Mouse (Mus musculus): ENCODE data around the gene Zfp689. TPM values are rescaled to one million over a fixed set of nuclear protein-coding genes. Genes with fewer than 3 reads are reported as not detected.

The Zfp689 gene
- total RNA-seq, 1 experiment: 3.5 TPM

DNA sequence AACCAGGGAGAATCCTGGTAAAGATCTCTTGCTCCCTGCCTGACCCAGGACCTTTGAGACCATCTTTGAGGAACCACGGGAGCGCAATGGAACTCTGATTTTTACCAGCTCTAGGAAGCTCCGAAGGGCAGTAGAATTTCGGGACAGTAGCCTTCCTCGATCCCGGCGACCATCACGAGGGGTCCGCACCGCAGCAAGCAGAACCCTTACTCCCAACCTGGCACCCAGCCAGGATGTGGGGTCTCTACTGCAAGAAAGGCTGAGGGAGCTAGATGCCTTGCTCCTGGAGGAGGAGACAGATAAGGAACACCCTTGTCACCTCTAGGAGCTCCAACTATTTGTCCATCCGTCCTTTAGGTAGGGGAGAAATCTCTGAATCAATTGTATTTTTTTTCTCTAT lies 27.4 kb upstream of the Zfp689 start:
- Histone ChIP-seq H3K9me3 (ENCODE audit: control insufficient read depth, insufficient read depth, low read depth, low read length) (no peaks in the 10 kb centered on the region), H3K4me1 (ENCODE audit: control insufficient read depth in 2 of 2, insufficient read depth in 2 of 2, low read length in 2 of 2, poor library complexity in 1 of 2) (peaks cover 5 to 9% of the 10 kb centered on the region in 2 experiments; a peak in 1 of 4 replicates), H3K36me3 (ENCODE audit: control insufficient read depth, insufficient read depth, low read length, poor library complexity, severe bottlenecking) (peaks cover 27% of the 10 kb centered on the region), H3K4me3 (ENCODE audit: insufficient read depth in 1 of 2, low read depth in 1 of 2, low read length in 2 of 2, poor library complexity in 1 of 2, severe bottlenecking in 1 of 2) (no peak overlapping the region), H3K9ac (ENCODE audit: insufficient read depth, low read depth, low read length, poor library complexity, severe bottlenecking) (no peak overlapping the region), H3K27ac (ENCODE audit: insufficient read depth, low read depth, low read length, poor library complexity, severe bottlenecking) (no peak overlapping the region)
- TF ChIP-seq CHD2 (IDR thresholded peaks at IDR 0.05; ENCODE audit: low read depth, low read length): no peak
- TF ChIP-seq MAFK (IDR thresholded peaks at IDR 0.05; ENCODE audit: insufficient read depth, low read depth, low read length): no peak
- TF ChIP-seq ZC3H11A (IDR thresholded peaks at IDR 0.05; ENCODE audit: borderline replicate concordance, low read depth, low read length): no peak
- TF ChIP-seq ZNF384 (IDR thresholded peaks at IDR 0.05; ENCODE audit: low read depth, low read length): no peak
- no peak for TF ChIP-seq HCFC1 (IDR thresholded peaks at IDR 0.05; ENCODE audit: borderline replicate concordance, insufficient read depth, low read length)
- in situ Hi-C loops (cut with MboI; ENCODE audit: low sequenced_read_pairs in 2 of 2, unreplicated experiment in 2 of 2): no loop called here
- no peak for DNase-seq (ENCODE audit: low read depth, low spot score)

DNA sequence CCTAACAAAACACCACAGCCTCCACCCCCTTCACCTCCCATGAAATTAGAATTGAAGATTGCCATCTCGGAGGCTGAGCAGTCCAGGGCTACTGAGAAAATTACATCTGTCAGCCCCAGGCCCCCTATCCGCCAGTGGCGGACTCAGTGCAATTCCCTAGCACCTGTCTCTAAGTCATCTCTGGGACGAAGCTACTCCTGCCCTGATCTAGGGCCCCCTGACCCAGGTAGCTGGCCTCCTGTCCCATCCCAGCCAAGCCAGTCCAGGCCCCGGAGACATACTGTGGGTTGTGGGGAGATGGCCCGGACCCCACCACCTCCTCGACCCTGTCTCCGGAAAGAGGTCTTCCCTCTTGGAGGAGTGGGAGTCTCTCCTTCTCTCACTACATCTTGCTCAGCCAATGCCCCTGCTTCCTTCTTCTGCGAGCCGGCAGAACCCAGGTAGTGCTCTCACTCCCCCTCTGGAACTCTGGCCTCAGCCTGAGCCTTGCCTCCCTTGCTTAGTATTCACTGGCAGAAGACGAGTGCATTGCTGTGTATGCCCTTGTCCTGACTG lies 26.3 kb upstream of the Zfp689 start:
- peaks cover 27% of the 10 kb centered on the region for H3K36me3 ChIP-seq (ENCODE audit: control insufficient read depth, insufficient read depth, low read length, poor library complexity, severe bottlenecking)
- no peak for DNase-seq (ENCODE audit: low read depth, low spot score)
- in situ Hi-C loops (cut with MboI; ENCODE audit: low sequenced_read_pairs in 2 of 2, unreplicated experiment in 2 of 2): no loop called here
- H3K9me3 ChIP-seq (ENCODE audit: control insufficient read depth, insufficient read depth, low read depth, low read length): no peaks in the 10 kb centered on the region
- H3K9ac ChIP-seq (ENCODE audit: insufficient read depth, low read depth, low read length, poor library complexity, severe bottlenecking): no peak overlapping the region
- no peak overlapping the region for H3K27ac ChIP-seq (ENCODE audit: insufficient read depth, low read depth, low read length, poor library complexity, severe bottlenecking)
- H3K4me1 ChIP-seq (ENCODE audit: control insufficient read depth in 2 of 2, insufficient read depth in 2 of 2, low read length in 2 of 2, poor library complexity in 1 of 2): peaks cover 2 to 8% of the 10 kb centered on the region in 2 experiments; a peak in 1 of 4 replicates
- H3K4me3 ChIP-seq (ENCODE audit: insufficient read depth in 1 of 2, low read depth in 1 of 2, low read length in 2 of 2, poor library complexity in 1 of 2, severe bottlenecking in 1 of 2): no peak overlapping the region
- no peak for TF ChIP-seq ZC3H11A (IDR thresholded peaks at IDR 0.05; ENCODE audit: borderline replicate concordance, low read depth, low read length)
- TF ChIP-seq ZNF384 (IDR thresholded peaks at IDR 0.05; ENCODE audit: low read depth, low read length): no peak
- no peak for TF ChIP-seq CHD2 (IDR thresholded peaks at IDR 0.05; ENCODE audit: low read depth, low read length)
- TF ChIP-seq MAFK (IDR thresholded peaks at IDR 0.05; ENCODE audit: insufficient read depth, low read depth, low read length): no peak
- no peak for TF ChIP-seq HCFC1 (IDR thresholded peaks at IDR 0.05; ENCODE audit: borderline replicate concordance, insufficient read depth, low read length)

DNA sequence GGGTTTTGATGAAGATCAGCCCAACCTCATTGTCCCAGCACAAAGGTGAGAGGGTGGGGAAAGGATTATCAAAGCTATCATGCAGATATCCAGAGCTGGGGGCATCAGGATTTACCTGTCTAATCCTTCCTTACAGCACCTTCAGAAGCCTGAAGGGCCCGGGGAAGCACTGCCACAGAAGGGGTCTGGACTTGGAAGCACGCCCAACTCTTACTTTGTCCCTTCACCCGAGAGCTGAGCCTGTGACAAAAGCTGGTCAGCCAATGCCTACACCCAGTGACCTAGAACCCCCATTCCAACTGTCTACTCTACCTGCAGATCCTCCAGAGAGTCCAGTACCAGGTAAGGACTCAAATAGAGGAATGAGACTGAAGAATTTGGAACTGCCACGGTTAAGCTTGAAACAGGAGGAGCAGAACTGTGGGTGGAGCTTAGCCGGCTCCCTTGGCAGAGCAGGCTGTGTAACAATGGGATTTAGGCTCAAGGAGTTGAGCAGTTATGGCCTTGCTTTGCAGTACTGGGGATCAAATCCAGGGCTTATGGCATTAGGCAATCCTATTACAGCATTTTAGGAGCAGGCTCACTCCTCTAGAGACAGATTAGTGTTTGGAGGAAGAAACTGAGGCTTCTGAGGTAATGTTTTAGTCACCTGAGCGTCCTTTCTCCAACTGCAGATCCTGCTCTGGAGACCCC lies 25.6 kb upstream of the Zfp689 start:
- TF ChIP-seq CHD2 (IDR thresholded peaks at IDR 0.05; ENCODE audit: low read depth, low read length) (no peak), MAFK (IDR thresholded peaks at IDR 0.05; ENCODE audit: insufficient read depth, low read depth, low read length) (no peak), HCFC1 (IDR thresholded peaks at IDR 0.05; ENCODE audit: borderline replicate concordance, insufficient read depth, low read length) (no peak), ZNF384 (IDR thresholded peaks at IDR 0.05; ENCODE audit: low read depth, low read length) (no peak), ZC3H11A (IDR thresholded peaks at IDR 0.05; ENCODE audit: borderline replicate concordance, low read depth, low read length) (no peak)
- DNase-seq (ENCODE audit: low read depth, low spot score): no peak

DNA sequence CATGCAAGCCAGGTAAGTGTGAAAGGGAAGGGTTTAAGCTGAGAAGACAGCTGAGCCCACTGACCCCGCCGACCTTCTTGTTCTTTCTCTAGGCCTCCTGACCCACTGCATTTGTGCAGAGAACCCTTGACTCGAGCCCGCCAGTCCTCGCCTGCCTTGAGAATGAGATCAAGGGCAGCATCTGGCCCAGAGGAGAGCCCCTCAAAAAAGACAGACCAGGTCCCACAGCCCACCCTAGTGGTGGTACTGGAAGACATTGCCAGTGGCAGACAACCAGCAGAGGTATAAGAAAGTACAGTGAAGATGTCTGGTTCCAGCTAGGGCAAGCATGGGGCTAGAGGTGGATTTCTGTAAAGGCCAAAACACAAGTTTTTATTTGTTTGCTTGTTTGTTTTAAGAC lies 24.7 kb upstream of the Zfp689 start:
- Histone ChIP-seq H3K4me3 (ENCODE audit: insufficient read depth in 1 of 2, low read depth in 1 of 2, low read length in 2 of 2, poor library complexity in 1 of 2, severe bottlenecking in 1 of 2) (no peak overlapping the region), H3K36me3 (ENCODE audit: control insufficient read depth, insufficient read depth, low read length, poor library complexity, severe bottlenecking) (peaks cover 29% of the 10 kb centered on the region), H3K4me1 (ENCODE audit: control insufficient read depth in 2 of 2, insufficient read depth in 2 of 2, low read length in 2 of 2, poor library complexity in 1 of 2) (peaks cover 2 to 3% of the 10 kb centered on the region in 2 experiments; a peak in 1 of 4 replicates), H3K27ac (ENCODE audit: insufficient read depth, low read depth, low read length, poor library complexity, severe bottlenecking) (no peak overlapping the region), H3K9me3 (ENCODE audit: control insufficient read depth, insufficient read depth, low read depth, low read length) (no peaks in the 10 kb centered on the region), H3K9ac (ENCODE audit: insufficient read depth, low read depth, low read length, poor library complexity, severe bottlenecking) (peak overlapping the region; percentile 23; the same call in 1 of the 2 replicates)
- in situ Hi-C loops (cut with MboI; ENCODE audit: low sequenced_read_pairs in 2 of 2, unreplicated experiment in 2 of 2): no loop called here
- TF ChIP-seq MAFK (IDR thresholded peaks at IDR 0.05; ENCODE audit: insufficient read depth, low read depth, low read length) (no peak), ZC3H11A (IDR thresholded peaks at IDR 0.05; ENCODE audit: borderline replicate concordance, low read depth, low read length) (no peak), HCFC1 (IDR thresholded peaks at IDR 0.05; ENCODE audit: borderline replicate concordance, insufficient read depth, low read length) (no peak), ZNF384 (IDR thresholded peaks at IDR 0.05; ENCODE audit: low read depth, low read length) (no peak), CHD2 (IDR thresholded peaks at IDR 0.05; ENCODE audit: low read depth, low read length) (no peak)
- no peak for DNase-seq (ENCODE audit: low read depth, low spot score)

More for the DNA sequence above, 25.6 kb upstream of the Zfp689 start:
- in situ Hi-C loops (cut with MboI; ENCODE audit: low sequenced_read_pairs in 2 of 2, unreplicated experiment in 2 of 2): no loop called here
- Histone ChIP-seq H3K9ac (ENCODE audit: insufficient read depth, low read depth, low read length, poor library complexity, severe bottlenecking) (no peak overlapping the region), H3K4me3 (ENCODE audit: insufficient read depth in 1 of 2, low read depth in 1 of 2, low read length in 2 of 2, poor library complexity in 1 of 2, severe bottlenecking in 1 of 2) (no peak overlapping the region), H3K4me1 (ENCODE audit: control insufficient read depth in 2 of 2, insufficient read depth in 2 of 2, low read length in 2 of 2, poor library complexity in 1 of 2) (peaks cover 2 to 3% of the 10 kb centered on the region in 2 experiments; a peak in 1 of 4 replicates), H3K9me3 (ENCODE audit: control insufficient read depth, insufficient read depth, low read depth, low read length) (no peaks in the 10 kb centered on the region), H3K36me3 (ENCODE audit: control insufficient read depth, insufficient read depth, low read length, poor library complexity, severe bottlenecking) (peaks cover 27% of the 10 kb centered on the region), H3K27ac (ENCODE audit: insufficient read depth, low read depth, low read length, poor library complexity, severe bottlenecking) (no peak overlapping the region)

All from ES-E14 (cell line).